Mouse (Mus musculus) neural tube, embryonic 12.5 days (tissue): ENCODE results near the gene BC005624. TPM values are rescaled to one million over a fixed set of nuclear protein-coding genes. Genes with fewer than 3 reads are reported as not detected.
"Not testable (repeated sequence)": the region's sequence is repeated elsewhere in the genome, so short reads cannot be mapped to it uniquely, and the experiment has no call there.

Source experiments
- ATAC-seq: fragments of 200-750 bp; cut with Nextera tagmentation; 2 replicates; pipeline ENCODE4 v1.8.0; 2017; ENCODE audit warnings: low read depth, mild to moderate bottlenecking, moderate TSS enrichment, moderate library complexity; ENCODE audit not compliant: low FRiP score
- H3K27ac ChIP-seq: fragments of 300-500 bp; sonication (generic); 2 replicates; pipeline ENCODE4 v1.5.1; 2016
- H3K27me3 ChIP-seq: fragments of 300-500 bp; sonication (generic); replicated peaks from 2 replicates; pipeline ENCODE4 v1.6.1; 2016; ENCODE audit warnings: mild to moderate bottlenecking
- H3K36me3 ChIP-seq: fragments of 300-500 bp; sonication (generic); 2 replicates; pipeline ENCODE4 v1.6.1; 2016; ENCODE audit warnings: mild to moderate bottlenecking
- H3K4me1 ChIP-seq: fragments of 300-500 bp; sonication (generic); 2 replicates; pipeline ENCODE4 v1.6.1; 2016
- H3K4me2 ChIP-seq: fragments of 300-500 bp; sonication (generic); replicated peaks from 2 replicates; pipeline ENCODE4 v1.6.1; 2016; ENCODE audit warnings: mild to moderate bottlenecking
- H3K4me3 ChIP-seq: fragments of 300-500 bp; sonication (generic); 2 replicates; pipeline ENCODE4 v1.5.1; 2016
- H3K9ac ChIP-seq: fragments of 300-500 bp; sonication (generic); 2 replicates; pipeline ENCODE4 v1.6.1; 2016; ENCODE audit warnings: mild to moderate bottlenecking
- H3K9me3 ChIP-seq: fragments of 300-500 bp; sonication (generic); 2 replicates; pipeline ENCODE4 v1.6.1; 2016; ENCODE audit warnings: mild to moderate bottlenecking
- WGBS: fragments of 180-500 bp; shearing (Covaris S2); methylation state at CpG from one replicate; pipeline ENCODE4 v1.1.7; 2016; 5-methylcytosine and 5-hydroxymethylcytosine counted together
- polyA plus RNA-seq: library from polyadenylated mRNA; unstranded; fragments of >200 nt; fragmentation: Nextera tagmentation; extraction: Ambion mirVana; gene quantifications from 2 replicates; pipeline ENCODE4 v1.2.1, GENCODE M21; 2016

The BC005624 gene
- polyA plus RNA-seq, 1 experiment from 2014 or later: 85.0 TPM

DNA sequence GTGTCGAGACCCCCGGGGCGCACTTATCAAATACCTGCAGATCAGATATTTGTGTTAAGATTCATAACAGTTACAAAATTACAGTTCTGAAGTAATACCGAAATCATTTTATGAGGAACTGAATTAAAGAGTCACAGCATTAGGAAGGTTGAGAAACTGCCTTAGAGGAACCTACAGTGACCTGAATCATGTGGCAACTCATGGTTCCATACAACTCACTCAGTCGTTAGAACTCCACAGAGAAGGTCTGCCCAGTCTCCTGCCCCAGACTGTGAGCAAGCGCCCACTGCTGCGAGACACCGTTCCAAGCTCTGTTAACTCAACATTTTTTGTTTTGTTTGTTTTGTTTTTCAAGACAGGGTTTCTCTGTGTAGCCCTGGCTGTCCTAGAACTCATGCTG lies 16.4 kb downstream of the BC005624 start:
- Histone ChIP-seq H3K4me1 (peaks cover 19% of the 10 kb centered on the region), H3K27me3 (no peaks in the 10 kb centered on the region), H3K36me3 (peaks cover 56% of the 10 kb centered on the region), H3K9me3 (no peaks in the 10 kb centered on the region), H3K27ac (no peak overlapping the region), H3K9ac (no peak overlapping the region), H3K4me2 (no peak overlapping the region), H3K4me3 (no peak overlapping the region)
- WGBS: 95% methylated on average over 8 of the region's 8 CpGs
- ATAC-seq: no peak

DNA sequence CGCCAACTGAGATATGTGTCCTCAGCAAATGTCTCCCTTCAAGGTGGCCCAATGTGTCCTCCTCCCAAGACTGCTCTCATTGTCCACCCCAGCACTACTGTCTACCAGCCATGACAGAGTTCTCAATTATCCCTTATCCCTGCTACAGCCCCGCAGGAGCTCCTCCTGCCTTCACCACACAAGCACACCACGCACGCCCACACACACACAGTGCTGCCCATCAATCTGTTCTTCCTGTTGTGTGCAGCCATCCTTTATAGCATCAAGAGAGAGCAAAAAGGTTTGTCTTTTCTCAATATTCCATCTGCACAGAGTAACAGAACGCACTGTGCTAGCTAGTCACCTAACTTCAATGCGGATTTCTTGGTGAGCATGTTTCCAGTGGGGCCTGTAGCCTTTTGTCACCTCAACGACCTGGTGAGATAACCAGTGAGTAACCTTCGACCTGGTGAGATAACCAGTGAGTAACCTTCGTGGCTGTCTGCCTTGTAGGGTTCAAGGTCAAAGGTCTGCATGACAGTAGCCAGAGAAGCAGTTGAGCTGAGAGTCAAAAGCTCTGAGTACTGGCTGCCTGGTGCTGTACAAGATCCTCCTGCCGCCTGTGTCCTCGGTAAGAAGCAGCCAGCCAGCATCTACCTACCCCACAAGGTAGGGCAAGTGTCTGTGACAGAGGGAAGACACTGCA lies 19.3 kb downstream of the BC005624 start:
- WGBS: 92% methylated on average over 11 of the region's 11 CpGs
- H3K9me3 ChIP-seq: no peaks in the 10 kb centered on the region
- no peak overlapping the region for H3K4me2 ChIP-seq
- no peak for ATAC-seq
- H3K4me1 ChIP-seq: peaks cover 19% of the 10 kb centered on the region
- no peak overlapping the region for H3K27ac ChIP-seq
- no peak overlapping the region for H3K9ac ChIP-seq
- H3K27me3 ChIP-seq: no peaks in the 10 kb centered on the region
- H3K36me3 ChIP-seq: peaks cover 78% of the 10 kb centered on the region
- H3K4me3 ChIP-seq: no peak overlapping the region

DNA sequence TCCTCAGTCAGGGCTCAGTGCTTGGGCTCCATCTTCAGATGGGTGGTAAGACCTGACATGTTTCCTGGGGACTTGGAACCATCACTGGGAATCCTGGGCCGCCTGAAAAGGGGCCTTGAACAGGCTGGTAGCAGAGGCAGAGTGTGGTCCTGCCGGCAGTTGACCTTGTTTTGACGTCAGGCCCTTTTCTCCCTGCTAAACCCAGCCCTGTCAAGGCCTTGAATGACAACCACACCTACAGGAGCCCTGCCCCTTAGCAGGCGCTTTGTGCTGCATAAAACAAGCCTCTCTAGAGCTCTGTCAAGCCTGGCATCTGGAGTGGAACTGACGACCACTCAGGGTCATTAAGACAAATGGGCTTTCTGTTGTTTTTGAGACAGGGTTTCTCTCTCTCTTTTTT lies 22.1 kb downstream of the BC005624 start:
- Histone ChIP-seq H3K36me3 (peaks cover 97% of the 10 kb centered on the region), H3K27ac (no peak overlapping the region), H3K4me2 (no peak overlapping the region), H3K9me3 (no peaks in the 10 kb centered on the region), H3K4me3 (no peak overlapping the region), H3K9ac (no peak overlapping the region), H3K4me1 (peaks cover 6% of the 10 kb centered on the region; the same call in 1 of the 2 replicates), H3K27me3 (no peaks in the 10 kb centered on the region)
- WGBS: 53% methylated on average over 5 of the region's 5 CpGs
- ATAC-seq: no peak

GRCm38 (mm10) chr2:30958726-30959125 lies 23.3 kb downstream of the BC005624 start:
- 90% methylated on average over 14 of the region's 14 CpGs for WGBS
- ATAC-seq: no peak
- H3K36me3 ChIP-seq: peaks cover 86% of the 10 kb centered on the region

GRCm38 (mm10) chr2:30957511-30957910 lies 24.5 kb downstream of the BC005624 start:
- peaks cover 24% of the 10 kb centered on the region for H3K4me1 ChIP-seq
- H3K36me3 ChIP-seq: peaks cover 74% of the 10 kb centered on the region
- no peak overlapping the region for H3K4me3 ChIP-seq
- no peak for ATAC-seq
- no peaks in the 10 kb centered on the region for H3K9me3 ChIP-seq
- 84% methylated on average over 4 of the region's 4 CpGs for WGBS
- H3K27me3 ChIP-seq: no peaks in the 10 kb centered on the region
- H3K27ac ChIP-seq: no peak overlapping the region
- no peak overlapping the region for H3K4me2 ChIP-seq
- no peak overlapping the region for H3K9ac ChIP-seq

More at GRCm38 (mm10) chr2:30958726-30959125, 23.3 kb downstream of the BC005624 start:
- H3K4me1 ChIP-seq: peaks cover 18% of the 10 kb centered on the region
- H3K4me2 ChIP-seq: no peak overlapping the region
- H3K9ac ChIP-seq: no peak overlapping the region
- H3K27me3 ChIP-seq: no peaks in the 10 kb centered on the region
- H3K27ac ChIP-seq: no peak overlapping the region
- H3K9me3 ChIP-seq: no peaks in the 10 kb centered on the region
- H3K4me3 ChIP-seq: no peak overlapping the region

DNA sequence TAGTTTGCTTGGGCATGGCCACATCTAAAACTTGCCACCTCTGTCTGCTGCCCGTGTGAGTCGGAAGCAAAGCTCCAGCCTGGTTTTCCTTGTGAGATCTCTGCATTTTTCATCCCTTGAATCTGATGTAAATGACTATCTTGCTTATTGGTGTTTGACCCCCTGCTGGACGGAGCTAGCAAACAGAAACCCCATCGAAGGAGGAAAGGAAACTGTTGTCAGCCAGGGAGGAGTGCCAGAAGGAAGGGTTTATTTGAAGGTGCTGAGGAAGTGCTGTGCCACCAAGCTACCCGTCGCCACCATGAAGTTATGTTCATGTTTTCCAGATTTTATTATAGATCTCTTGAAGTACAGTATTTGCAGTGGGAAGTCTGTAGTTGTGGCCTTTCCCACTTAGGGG lies 27.2 kb downstream of the BC005624 start:
- 76% methylated on average over 6 of the region's 6 CpGs for WGBS
- Histone ChIP-seq H3K36me3 (peaks cover 49% of the 10 kb centered on the region), H3K4me3 (no peak overlapping the region), H3K4me2 (peak overlapping the region; percentile 91), H3K9ac (no peak overlapping the region), H3K9me3 (no peaks in the 10 kb centered on the region), H3K27ac (no peak overlapping the region), H3K4me1 (peaks cover 24% of the 10 kb centered on the region), H3K27me3 (no peaks in the 10 kb centered on the region)
- ATAC-seq: no peak

GRCm38 (mm10) chr2:30952824-30953490 lies 29.0 kb downstream of the BC005624 start, which contains the start of gene Tor1b:
Gene Tor1b (plus strand): TSS chr2:30952959.
- Histone ChIP-seq H3K27me3 (no peaks in the 10 kb centered on the region), H3K9me3 (no peaks in the 10 kb centered on the region), H3K27ac (peak within 1 kb of the TSS; percentile 28), H3K4me1 (peaks cover 24% of the 10 kb centered on the region), H3K4me2 (peak within 1 kb of the TSS; percentile 91), H3K9ac (peak within 1 kb of the TSS; percentile 89), H3K36me3 (peaks cover 31% of the 10 kb centered on the region), H3K4me3 (peak within 1 kb of the TSS; percentile 89)
- ATAC-seq: peak; percentile 84
- under 1% methylated on average over 60 of the region's 60 CpGs for WGBS

DNA sequence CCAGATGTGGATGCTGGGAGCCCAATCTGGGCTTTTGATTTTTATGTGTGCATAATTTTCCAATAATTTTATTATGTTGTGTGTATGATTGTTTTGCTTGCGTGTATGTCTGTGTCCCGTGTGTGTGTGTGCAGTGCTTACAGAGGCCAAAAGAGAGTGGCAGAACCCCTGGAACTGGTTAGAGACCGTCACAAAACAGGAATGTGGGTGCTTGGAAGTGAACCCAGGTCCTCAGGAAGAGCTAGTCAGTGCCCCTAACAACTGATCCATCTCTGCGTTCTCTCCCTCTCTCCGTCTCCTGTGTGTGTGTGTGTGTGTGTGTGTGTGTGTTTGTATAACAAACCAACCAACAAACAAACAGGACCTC lies 29.6 kb downstream of the BC005624 start:
- H3K4me2 ChIP-seq: peak overlapping the region; percentile 91
- peaks cover 24% of the 10 kb centered on the region for H3K4me1 ChIP-seq
- 31% methylated on average over 5 of the region's 5 CpGs for WGBS
- peak; percentile 33 for ATAC-seq
- H3K9ac ChIP-seq: no peak overlapping the region
- H3K36me3 ChIP-seq: peaks cover 25% of the 10 kb centered on the region
- H3K27me3 ChIP-seq: no peaks in the 10 kb centered on the region
- no peaks in the 10 kb centered on the region for H3K9me3 ChIP-seq
- H3K27ac ChIP-seq: peak overlapping the region; percentile 28; the same call in 1 of the 2 replicates
- peak overlapping the region; percentile 89 for H3K4me3 ChIP-seq

DNA sequence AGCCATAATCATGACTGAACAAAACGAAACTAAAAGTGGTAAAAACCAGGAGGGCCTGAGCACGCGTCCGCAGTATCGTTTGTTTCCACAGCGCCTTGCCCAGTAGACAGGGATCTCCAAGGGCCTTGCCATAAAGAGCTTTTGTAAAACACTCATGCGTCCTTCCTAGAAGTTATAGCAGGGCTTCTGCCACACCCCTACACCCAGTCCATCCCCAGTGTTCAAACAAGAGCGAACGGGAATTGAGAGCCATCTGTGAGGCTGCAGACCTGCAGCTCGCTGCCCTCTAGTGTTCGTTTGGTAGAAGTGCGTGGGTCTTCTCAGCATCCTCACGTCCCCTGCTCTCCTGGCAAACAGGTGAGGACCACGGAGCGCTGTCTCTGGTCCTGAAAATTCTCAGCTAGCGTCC lies 39.4 kb downstream of the BC005624 start:
- no peaks in the 10 kb centered on the region for H3K4me1 ChIP-seq
- H3K9ac ChIP-seq: no peak overlapping the region
- H3K4me3 ChIP-seq: 0 out of 2 replicates have a peak overlapping the region, but pooled peaks have one; percentile 9
- no peaks in the 10 kb centered on the region for H3K36me3 ChIP-seq
- H3K9me3 ChIP-seq: no peaks in the 10 kb centered on the region
- peak overlapping the region; percentile 52 for H3K4me2 ChIP-seq
- H3K27me3 ChIP-seq: no peaks in the 10 kb centered on the region
- 26% methylated on average over 16 of the region's 16 CpGs for WGBS
- H3K27ac ChIP-seq: no peak overlapping the region
- 0 out of 2 replicates have a peak, but pooled peaks have one; percentile 25 for ATAC-seq

GRCm38 (mm10) chr2:30942116-30942515 lies 39.9 kb downstream of the BC005624 start:
- not testable (repeated sequence) for H3K36me3 ChIP-seq, H3K9ac ChIP-seq, H3K27me3 ChIP-seq, H3K27ac ChIP-seq, H3K4me1 ChIP-seq, H3K4me3 ChIP-seq, H3K9me3 ChIP-seq, ATAC-seq
- 61% methylated on average over 7 of the region's 7 CpGs for WGBS
- H3K4me2 ChIP-seq: peak overlapping the region; percentile 52; the same call in 1 of the 2 replicates

- Histone ChIP-seq H3K4me3 (no peak overlapping the region), H3K27me3 (no peaks in the 10 kb centered on the region), H3K4me1 (no peaks in the 10 kb centered on the region), H3K4me2 (no peak overlapping the region), H3K9ac (no peak overlapping the region), H3K27ac (no peak overlapping the region), H3K9me3 (no peaks in the 10 kb centered on the region), H3K36me3 (no peaks in the 10 kb centered on the region)
- no peak for ATAC-seq
- 92% methylated on average over 5 of the region's 5 CpGs for WGBS
These were observed 40.4 kb downstream of the BC005624 start for GRCm38 (mm10) chr2:30941586-30941985.

- no peak overlapping the region for H3K4me2 ChIP-seq
- H3K36me3 ChIP-seq: no peaks in the 10 kb centered on the region
- H3K4me1 ChIP-seq: no peaks in the 10 kb centered on the region
- no peak for ATAC-seq
- no peak overlapping the region for H3K27ac ChIP-seq
- no peaks in the 10 kb centered on the region for H3K27me3 ChIP-seq
- WGBS: 53% methylated on average over 4 of the region's 4 CpGs
- H3K4me3 ChIP-seq: no peak overlapping the region
- H3K9ac ChIP-seq: no peak overlapping the region
- H3K9me3 ChIP-seq: no peaks in the 10 kb centered on the region
These were observed 43.4 kb downstream of the BC005624 start for GRCm38 (mm10) chr2:30938574-30938991.
